Mouse (Mus musculus): ENCODE measurements at regions not wholly inside any gene's neighbourhood (a gene's known extent, or its start where the extent isn't known, plus 50 kb on each side); places are given as distances from the start of the nearest gene placed in this dataset.
A peak's percentile ranks its signal among the peaks of the same experiment; 100 is the strongest.

GRCm38 (mm10) chr4:72331882-72332281 lies 131.2 kb upstream of the Tle1 start:
- no peak for DNase-seq (ENCODE audit: low read depth, low spot score)

DNA sequence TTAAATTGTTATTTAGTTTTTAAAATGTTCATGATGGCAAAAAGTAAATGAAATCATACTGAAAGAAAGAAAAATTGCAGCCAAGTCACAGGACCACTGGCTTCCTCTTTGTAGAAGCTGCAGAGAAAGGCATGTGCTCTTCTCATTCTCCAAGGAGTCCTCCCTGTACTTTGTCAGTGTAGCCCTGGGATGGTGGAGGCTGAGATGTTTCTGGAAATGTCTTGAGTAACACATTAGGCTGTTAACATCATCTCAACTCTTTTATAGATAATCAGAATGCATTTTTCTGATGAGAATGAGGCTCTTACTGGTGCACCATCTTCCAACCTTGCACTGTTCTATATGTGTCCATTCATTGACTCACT lies 128.3 kb upstream of the Tle1 start:
- DNase-seq (ENCODE audit: low read depth, low spot score): no peak

GRCm38 (mm10) chr4:72328282-72329025 lies 127.7 kb upstream of the Tle1 start:
- no peak for DNase-seq (ENCODE audit: low read depth, low spot score)

GRCm38 (mm10) chr4:72324913-72325312 lies 124.2 kb upstream of the Tle1 start:
- no peak for DNase-seq (ENCODE audit: low read depth, low spot score)

- DNase-seq (ENCODE audit: low read depth, low spot score): peak; percentile 12
Observed at GRCm38 (mm10) chr4:72285112-72285675, 84.5 kb upstream of the Tle1 start.

DNA sequence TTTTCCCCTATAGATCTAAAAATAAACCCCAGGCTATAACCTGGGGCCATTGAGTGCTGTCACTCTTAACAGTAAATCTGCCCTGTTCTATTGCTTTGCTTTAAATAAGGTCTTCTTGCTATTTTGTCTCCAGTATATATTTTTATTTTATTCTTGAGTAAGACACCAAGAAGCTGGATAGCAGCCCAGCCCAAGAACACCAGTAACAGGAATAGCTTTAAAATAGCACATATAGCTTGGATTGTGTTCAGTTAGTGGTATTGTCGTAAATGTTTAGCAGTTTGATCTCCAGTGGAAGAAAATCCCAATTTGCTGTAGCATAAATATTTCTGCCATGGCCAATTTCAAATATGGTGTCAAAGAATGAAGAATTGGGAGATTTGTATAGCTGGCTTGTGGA lies 49.8 kb upstream of the Tle1 start:
- DNase-seq (ENCODE audit: low read depth, low spot score): no peak

Data from mesoderm, embryonic 11.5 days (tissue).